Mouse (Mus musculus): Measurements from ENCODE around the gene Kif9.

DNA sequence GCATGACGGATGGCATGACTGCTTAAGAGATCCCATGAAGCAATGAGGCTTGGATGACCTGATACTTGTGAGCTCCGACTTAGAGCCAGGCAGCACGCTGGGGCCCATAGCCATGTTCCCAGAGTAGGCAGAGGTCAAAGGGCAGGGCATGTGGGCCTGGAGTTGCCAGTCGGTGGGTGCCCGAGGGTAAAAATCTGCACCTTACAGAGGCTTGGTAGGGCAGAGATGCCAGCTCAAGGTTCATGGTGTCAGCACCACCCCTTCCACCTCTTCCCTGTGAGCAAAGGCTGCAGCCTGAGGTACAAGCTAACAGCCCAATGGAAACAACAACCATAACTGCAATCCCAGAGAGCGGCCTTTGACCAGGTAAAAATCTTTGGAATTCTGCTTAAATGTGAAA is 11.4 kb upstream of the Kif9 start:
- TF ChIP-seq CTCF (IDR thresholded peaks at IDR 0.05; ENCODE audit: borderline replicate concordance, control insufficient read depth, extremely low read depth, insufficient read depth, low read length, poor library complexity) (no peak), POLR2A (IDR thresholded peaks at IDR 0.05; ENCODE audit: control insufficient read depth, extremely low read depth, insufficient read depth, low read length, poor library complexity) (no peak)
